Mouse (Mus musculus): ENCODE results near the gene P2rx4.

P2rx4 gene

GRCm38 (mm10) chr5:122754477-122754876 lies 47.1 kb downstream of the P2rx4 start:
- peaks cover 38% of the 10 kb centered on the region for H3K36me3 ChIP-seq (ENCODE audit: insufficient read depth, low read length)
- H3K27me3 ChIP-seq (ENCODE audit: insufficient read depth, low read length) = no peaks in the 10 kb centered on the region
- TF ChIP-seq NANOG (IDR thresholded peaks at IDR 0.05; ENCODE audit: borderline replicate concordance, low read length) (no peak), CTCF (conservative IDR thresholded peaks at IDR 0.05; ENCODE audit: low read length) (no peak), POU5F1 (IDR thresholded peaks at IDR 0.05; ENCODE audit: borderline replicate concordance, low read length) (no peak)
- H3K9me3 ChIP-seq (ENCODE audit: low read length) = no peaks in the 10 kb centered on the region
- H3K4me1 ChIP-seq (replicated peaks; ENCODE audit: low read depth, low read length) = peaks cover 39% of the 10 kb centered on the region
- no peak overlapping the region for H3K4me3 ChIP-seq (replicated peaks; ENCODE audit: low read length)

- no peak overlapping the region for H3K4me3 ChIP-seq (replicated peaks; ENCODE audit: low read length)
- peaks cover 40% of the 10 kb centered on the region for H3K4me1 ChIP-seq (replicated peaks; ENCODE audit: low read depth, low read length)
- H3K36me3 ChIP-seq (ENCODE audit: insufficient read depth, low read length) = peaks cover 42% of the 10 kb centered on the region
- H3K27me3 ChIP-seq (ENCODE audit: insufficient read depth, low read length) = no peaks in the 10 kb centered on the region
- TF ChIP-seq POU5F1 (IDR thresholded peaks at IDR 0.05; ENCODE audit: borderline replicate concordance, low read length) (no peak), NANOG (IDR thresholded peaks at IDR 0.05; ENCODE audit: borderline replicate concordance, low read length) (no peak), CTCF (conservative IDR thresholded peaks at IDR 0.05; ENCODE audit: low read length) (no peak)
- H3K9me3 ChIP-seq (ENCODE audit: low read length) = no peaks in the 10 kb centered on the region
Measured at GRCm38 (mm10) chr5:122755620-122756019, 48.3 kb downstream of the P2rx4 start.

DNA sequence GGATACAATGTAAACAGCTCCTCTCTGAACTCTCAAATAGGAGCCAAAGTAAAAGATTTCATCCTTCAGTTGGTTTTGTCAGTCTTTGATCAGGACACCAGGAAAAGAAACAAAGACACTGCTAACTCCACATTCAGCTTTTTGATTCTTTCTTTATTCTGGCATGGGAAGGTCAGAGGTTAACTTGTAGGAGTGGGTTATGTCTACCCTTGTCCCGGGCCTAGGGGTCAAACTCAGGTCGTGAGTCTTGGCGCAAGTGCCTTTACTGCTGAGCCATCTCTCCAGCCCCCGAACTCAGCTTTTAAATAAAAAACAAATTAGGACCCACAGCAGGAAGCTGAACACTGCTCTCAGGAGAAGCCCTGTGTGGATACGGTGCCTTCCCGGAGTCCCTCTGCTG lies 48.8 kb downstream of the P2rx4 start:
- no peak overlapping the region for H3K4me3 ChIP-seq (replicated peaks; ENCODE audit: low read length)
- peaks cover 42% of the 10 kb centered on the region for H3K36me3 ChIP-seq (ENCODE audit: insufficient read depth, low read length)
- no peaks in the 10 kb centered on the region for H3K27me3 ChIP-seq (ENCODE audit: insufficient read depth, low read length)
- TF ChIP-seq POU5F1 (IDR thresholded peaks at IDR 0.05; ENCODE audit: borderline replicate concordance, low read length) = no peak
- no peak; the same call in 1 of the 2 replicates for TF ChIP-seq NANOG (IDR thresholded peaks at IDR 0.05; ENCODE audit: borderline replicate concordance, low read length)
- TF ChIP-seq CTCF (conservative IDR thresholded peaks at IDR 0.05; ENCODE audit: low read length) = no peak
- H3K9me3 ChIP-seq (ENCODE audit: low read length) = no peaks in the 10 kb centered on the region
- peaks cover 44% of the 10 kb centered on the region for H3K4me1 ChIP-seq (replicated peaks; ENCODE audit: low read depth, low read length)

- no peaks in the 10 kb centered on the region for H3K27me3 ChIP-seq (ENCODE audit: insufficient read depth, low read length)
- H3K36me3 ChIP-seq (ENCODE audit: insufficient read depth, low read length) = peaks cover 42% of the 10 kb centered on the region
- no peaks in the 10 kb centered on the region for H3K9me3 ChIP-seq (ENCODE audit: low read length)
- TF ChIP-seq POU5F1 (IDR thresholded peaks at IDR 0.05; ENCODE audit: borderline replicate concordance, low read length) (no peak), CTCF (conservative IDR thresholded peaks at IDR 0.05; ENCODE audit: low read length) (no peak), NANOG (IDR thresholded peaks at IDR 0.05; ENCODE audit: borderline replicate concordance, low read length) (no peak)
- no peak overlapping the region for H3K4me3 ChIP-seq (replicated peaks; ENCODE audit: low read length)
- peaks cover 44% of the 10 kb centered on the region for H3K4me1 ChIP-seq (replicated peaks; ENCODE audit: low read depth, low read length)
Measured at GRCm38 (mm10) chr5:122756680-122757079, 49.3 kb downstream of the P2rx4 start.

DNA sequence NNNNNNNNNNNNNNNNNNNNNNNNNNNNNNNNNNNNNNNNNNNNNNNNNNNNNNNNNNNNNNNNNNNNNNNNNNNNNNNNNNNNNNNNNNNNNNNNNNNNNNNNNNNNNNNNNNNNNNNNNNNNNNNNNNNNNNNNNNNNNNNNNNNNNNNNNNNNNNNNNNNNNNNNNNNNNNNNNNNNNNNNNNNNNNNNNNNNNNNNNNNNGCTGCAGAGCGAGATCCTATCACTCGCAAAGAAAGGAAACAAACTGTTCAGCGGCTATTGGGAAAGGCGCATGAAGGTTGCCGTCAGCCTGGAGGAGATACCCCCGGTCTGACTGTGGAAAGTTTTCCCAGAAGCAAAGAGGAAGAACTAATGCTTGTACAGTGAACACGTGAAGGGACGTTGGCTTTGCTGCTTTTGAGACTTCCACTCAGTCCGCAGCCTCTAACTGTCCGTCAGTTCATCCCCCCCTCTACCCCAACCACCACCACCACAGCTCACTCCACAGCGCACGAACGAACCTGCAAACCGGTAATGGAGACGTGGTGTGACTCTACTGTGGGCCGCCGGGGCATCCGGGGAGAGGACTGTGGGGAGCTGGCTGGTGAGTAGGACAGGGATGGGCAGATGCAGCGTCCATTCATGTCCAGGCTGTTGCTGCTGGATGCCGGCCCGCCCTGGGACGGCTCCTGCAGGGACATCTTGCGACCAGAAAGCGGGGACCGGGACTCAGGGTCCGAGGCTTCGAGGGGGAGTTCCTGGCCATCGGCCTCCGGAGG lies 56.1 kb downstream of the P2rx4 start:
- H3K4me1 ChIP-seq (replicated peaks; ENCODE audit: low read depth, low read length) = peaks cover 59% of the 10 kb centered on the region
- H3K36me3 ChIP-seq (ENCODE audit: insufficient read depth, low read length) = peaks cover 21% of the 10 kb centered on the region
- H3K9me3 ChIP-seq (ENCODE audit: low read length) = no peaks in the 10 kb centered on the region
- no peaks in the 10 kb centered on the region for H3K27me3 ChIP-seq (ENCODE audit: insufficient read depth, low read length)
- peak overlapping the region; percentile 70 for H3K4me3 ChIP-seq (replicated peaks; ENCODE audit: low read length)
- no peak for TF ChIP-seq NANOG (IDR thresholded peaks at IDR 0.05; ENCODE audit: borderline replicate concordance, low read length)
- no peak for TF ChIP-seq POU5F1 (IDR thresholded peaks at IDR 0.05; ENCODE audit: borderline replicate concordance, low read length)
- TF ChIP-seq CTCF (conservative IDR thresholded peaks at IDR 0.05; ENCODE audit: low read length) = no peak

GRCm38 (mm10) chr5:122764032-122764464 lies 56.7 kb downstream of the P2rx4 start:
- no peaks in the 10 kb centered on the region for H3K27me3 ChIP-seq (ENCODE audit: insufficient read depth, low read length)
- H3K36me3 ChIP-seq (ENCODE audit: insufficient read depth, low read length) = peaks cover 15% of the 10 kb centered on the region
- peaks cover 65% of the 10 kb centered on the region for H3K4me1 ChIP-seq (replicated peaks; ENCODE audit: low read depth, low read length)
- TF ChIP-seq CTCF (conservative IDR thresholded peaks at IDR 0.05; ENCODE audit: low read length) = peak; percentile 44
- no peak for TF ChIP-seq NANOG (IDR thresholded peaks at IDR 0.05; ENCODE audit: borderline replicate concordance, low read length)
- TF ChIP-seq POU5F1 (IDR thresholded peaks at IDR 0.05; ENCODE audit: borderline replicate concordance, low read length) = no peak
- H3K4me3 ChIP-seq (replicated peaks; ENCODE audit: low read length) = peak overlapping the region; percentile 70
- H3K9me3 ChIP-seq (ENCODE audit: low read length) = no peaks in the 10 kb centered on the region

DNA sequence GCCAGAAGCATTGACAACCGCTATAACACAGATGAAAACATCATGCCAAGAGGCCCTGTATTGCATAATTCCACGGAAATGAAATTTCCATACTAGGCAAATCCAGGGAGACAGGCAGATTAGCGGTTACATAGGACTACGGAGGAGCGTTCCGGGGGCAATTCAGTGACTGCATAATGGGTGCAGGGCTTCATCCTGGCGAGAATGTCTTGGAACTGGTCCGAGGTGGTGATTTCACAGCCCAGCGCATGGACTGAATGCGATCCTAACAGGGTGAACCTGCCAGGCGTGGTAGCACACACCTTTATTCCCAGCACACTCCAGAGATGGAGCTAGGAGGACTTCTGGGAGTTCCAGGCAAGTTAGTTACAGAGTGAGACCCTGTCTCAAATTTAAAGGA lies 59.9 kb downstream of the P2rx4 start:
- H3K4me1 ChIP-seq (replicated peaks; ENCODE audit: low read depth, low read length) = peaks cover 75% of the 10 kb centered on the region
- TF ChIP-seq POU5F1 (IDR thresholded peaks at IDR 0.05; ENCODE audit: borderline replicate concordance, low read length) (no peak), NANOG (IDR thresholded peaks at IDR 0.05; ENCODE audit: borderline replicate concordance, low read length) (no peak), CTCF (conservative IDR thresholded peaks at IDR 0.05; ENCODE audit: low read length) (no peak)
- H3K4me3 ChIP-seq (replicated peaks; ENCODE audit: low read length) = no peak overlapping the region
- H3K36me3 ChIP-seq (ENCODE audit: insufficient read depth, low read length) = peaks cover 4% of the 10 kb centered on the region; the same call in 1 of the 2 replicates
- no peaks in the 10 kb centered on the region for H3K9me3 ChIP-seq (ENCODE audit: low read length)
- no peaks in the 10 kb centered on the region for H3K27me3 ChIP-seq (ENCODE audit: insufficient read depth, low read length)

GRCm38 (mm10) chr5:122769101-122769568 lies 61.8 kb downstream of the P2rx4 start:
- Histone ChIP-seq H3K4me1 (replicated peaks; ENCODE audit: low read depth, low read length) (peaks cover 75% of the 10 kb centered on the region), H3K27me3 (ENCODE audit: insufficient read depth, low read length) (peaks cover 8% of the 10 kb centered on the region; the same call in 1 of the 2 replicates), H3K9me3 (ENCODE audit: low read length) (no peaks in the 10 kb centered on the region), H3K4me3 (replicated peaks; ENCODE audit: low read length) (peak overlapping the region; percentile 45), H3K36me3 (ENCODE audit: insufficient read depth, low read length) (no peaks in the 10 kb centered on the region)
- TF ChIP-seq NANOG (IDR thresholded peaks at IDR 0.05; ENCODE audit: borderline replicate concordance, low read length) (no peak), CTCF (conservative IDR thresholded peaks at IDR 0.05; ENCODE audit: low read length) (no peak), POU5F1 (IDR thresholded peaks at IDR 0.05; ENCODE audit: borderline replicate concordance, low read length) (no peak)
